Mouse (Mus musculus): ENCODE results near the gene Parp11. TPM values are rescaled to one million over a fixed set of nuclear protein-coding genes. Genes with fewer than 3 reads are reported as not detected.

Gene Parp11
- polyA plus RNA-seq, 1 experiment from 2014 or later, result 29.8 TPM

DNA sequence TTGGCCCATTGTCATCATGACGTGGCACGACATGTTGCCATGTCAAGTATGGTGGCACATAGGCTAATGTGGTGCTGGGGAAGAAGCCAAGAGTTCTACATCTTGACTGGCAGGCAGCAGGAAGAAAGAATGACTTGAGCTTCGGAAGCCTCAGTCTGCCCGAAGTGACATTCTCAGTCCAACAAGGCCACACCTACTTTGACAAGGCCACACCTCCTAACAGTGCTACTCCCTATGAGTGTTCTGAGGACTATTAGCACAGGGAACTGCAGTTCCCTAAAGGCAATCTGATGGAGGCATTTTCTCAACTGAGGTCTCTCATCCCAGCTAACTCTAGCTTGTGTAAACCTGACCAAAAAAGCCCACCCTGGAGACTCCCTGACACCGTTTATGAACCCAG is 93.0 kb downstream of the Parp11 start:
- peaks cover 25% of the 10 kb centered on the region for H3K27me3 ChIP-seq
- H3K4me3 ChIP-seq, result no peak overlapping the region
- H3K4me1 ChIP-seq, result 0 out of 2 replicates have a peak, but pooled peaks cover 3% of the 10 kb centered on the region
- H3K9me3 ChIP-seq, result no peaks in the 10 kb centered on the region
- H3K9ac ChIP-seq, result no peak overlapping the region
- H3K4me2 ChIP-seq (replicated peaks), result no peak overlapping the region
- H3K27ac ChIP-seq, result no peak overlapping the region
- no peak for ATAC-seq (ENCODE audit: low FRiP score, low read depth)
- no peaks in the 10 kb centered on the region for H3K36me3 ChIP-seq
- 70% methylated on average over 5 of the region's 5 CpGs for WGBS

DNA sequence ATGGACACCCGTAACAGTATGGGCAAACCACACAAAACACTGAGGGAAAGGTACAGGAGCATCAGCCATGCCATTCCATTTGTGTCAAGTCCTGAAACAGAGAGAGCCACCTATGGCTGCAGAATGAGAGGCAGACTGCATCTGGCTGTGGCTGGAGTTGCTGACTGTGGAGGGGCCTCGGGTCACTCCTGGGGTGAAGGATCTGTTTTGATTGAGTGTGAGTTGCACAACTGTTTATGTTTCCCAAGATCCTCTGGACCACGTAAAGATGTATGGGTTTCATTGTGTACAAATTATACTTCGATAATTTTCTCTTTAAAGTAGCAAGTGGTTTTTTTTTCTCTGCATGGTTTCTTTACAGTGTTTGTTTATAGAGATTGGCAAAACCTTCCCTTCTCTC is 93.9 kb downstream of the Parp11 start:
- 63% methylated on average over 4 of the region's 4 CpGs for WGBS
- peaks cover 25% of the 10 kb centered on the region for H3K27me3 ChIP-seq
- H3K27ac ChIP-seq, result no peak overlapping the region
- H3K9me3 ChIP-seq, result no peaks in the 10 kb centered on the region
- H3K4me2 ChIP-seq (replicated peaks), result no peak overlapping the region
- H3K4me3 ChIP-seq, result no peak overlapping the region
- no peaks in the 10 kb centered on the region for H3K36me3 ChIP-seq
- no peak for ATAC-seq (ENCODE audit: low FRiP score, low read depth)
- H3K9ac ChIP-seq, result no peak overlapping the region
- 0 out of 2 replicates have a peak, but pooled peaks cover 3% of the 10 kb centered on the region for H3K4me1 ChIP-seq

DNA sequence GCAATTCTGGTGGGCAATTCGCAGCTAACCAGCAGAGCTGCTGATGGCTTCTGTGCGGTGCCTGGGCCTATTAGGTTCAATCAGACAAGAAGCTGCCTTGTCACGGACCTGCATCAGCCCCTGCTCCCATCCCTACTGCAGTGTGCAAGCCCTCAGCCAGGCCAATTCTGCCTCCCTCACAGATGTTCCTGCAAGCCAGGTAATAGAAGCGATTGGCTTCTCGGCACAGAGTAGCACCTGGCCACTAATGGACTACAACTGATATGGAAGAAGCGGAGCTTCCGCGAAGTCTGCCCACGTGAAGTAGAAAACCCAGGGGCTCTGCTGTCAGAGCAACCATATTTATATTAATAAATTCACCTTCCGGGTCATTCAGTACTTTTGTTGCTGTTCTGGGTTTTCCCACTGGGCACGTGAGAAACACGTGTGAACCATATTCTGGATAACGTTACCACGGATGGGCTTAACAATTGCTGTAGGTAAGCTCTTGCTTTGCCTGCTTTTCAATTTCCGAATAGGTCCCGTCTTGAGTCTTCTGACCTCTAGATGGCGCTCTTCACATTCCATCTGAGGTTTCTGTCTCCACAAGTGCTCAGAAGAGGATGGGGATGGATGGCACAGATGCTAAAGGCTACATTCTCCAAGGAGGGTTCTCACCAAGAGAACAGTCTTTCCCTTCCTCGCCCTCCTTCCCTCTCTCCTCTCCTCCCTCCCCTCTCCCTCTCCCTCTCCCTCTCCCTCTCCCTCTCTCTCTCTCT is 95.2 kb downstream of the Parp11 start:
- Histone ChIP-seq H3K9me3 (no peaks in the 10 kb centered on the region), H3K9ac (no peak overlapping the region), H3K4me1 (peaks cover 7% of the 10 kb centered on the region), H3K27ac (no peak overlapping the region), H3K4me3 (no peak overlapping the region), H3K27me3 (peaks cover 25% of the 10 kb centered on the region), H3K4me2 (replicated peaks) (peak overlapping the region; percentile 16; the same call in 1 of the 2 replicates), H3K36me3 (no peaks in the 10 kb centered on the region)
- WGBS, result 33% methylated on average over 18 of the region's 18 CpGs
- ATAC-seq (ENCODE audit: low FRiP score, low read depth), result no peak

Other genes with a start within 250 kb of the Parp11 start
- gene Cracr2a, start 114.5 kb downstream of the Parp11 start, polyA plus RNA-seq (2015; fragmentation: Nextera tagmentation; extraction: Ambion mirVana), result 1.6 and 1.9 TPM in 2 replicates